Mouse (Mus musculus) neural tube, embryonic 15.5 days (tissue): ENCODE results near the gene Bpifb1. TPM values are rescaled to one million over a fixed set of nuclear protein-coding genes. Genes with fewer than 3 reads are reported as not detected.
"Not testable (repeated sequence)": the region's sequence is repeated elsewhere in the genome, so short reads cannot be mapped to it uniquely, and the experiment has no call there.

Source experiments
- ATAC-seq: fragments of 200-750 bp; cut with Nextera tagmentation; 2 replicates; pipeline ENCODE4 v1.8.0; 2017; ENCODE audit warnings: mild to moderate bottlenecking, moderate TSS enrichment, moderate library complexity; ENCODE audit not compliant: low FRiP score
- H3K27ac ChIP-seq: fragments of 300-500 bp; sonication (generic); replicated peaks from 2 replicates; pipeline ENCODE4 v1.5.1; 2015; ENCODE audit warnings: mild to moderate bottlenecking, inconsistent platforms
- H3K27me3 ChIP-seq: fragments of 300-500 bp; sonication (generic); replicated peaks from 2 replicates; pipeline ENCODE4 v1.6.1; 2015; ENCODE audit warnings: inconsistent platforms
- H3K36me3 ChIP-seq: fragments of 300-500 bp; sonication (generic); 2 replicates; pipeline ENCODE4 v1.6.1; 2015; ENCODE audit warnings: inconsistent platforms
- H3K4me1 ChIP-seq: fragments of 300-500 bp; sonication (generic); 2 replicates; pipeline ENCODE4 v1.6.1; 2015; ENCODE audit warnings: inconsistent platforms
- H3K4me2 ChIP-seq: fragments of 300-500 bp; sonication (generic); 2 replicates; pipeline ENCODE4 v1.6.1; 2015; ENCODE audit warnings: inconsistent platforms, mild to moderate bottlenecking, moderate library complexity
- H3K4me3 ChIP-seq: fragments of 300-500 bp; sonication (generic); replicated peaks from 2 replicates; pipeline ENCODE4 v1.5.1; 2015; ENCODE audit warnings: mild to moderate bottlenecking, inconsistent platforms
- H3K9ac ChIP-seq: fragments of 300-500 bp; sonication (generic); replicated peaks from 2 replicates; pipeline ENCODE4 v1.6.1; 2015; ENCODE audit warnings: mild to moderate bottlenecking, inconsistent platforms
- H3K9me3 ChIP-seq: fragments of 300-500 bp; sonication (generic); replicated peaks from 2 replicates; pipeline ENCODE4 v1.6.1; 2016; ENCODE audit warnings: inconsistent platforms
- WGBS: fragments of 180-500 bp; shearing (Covaris S2); methylation state at CpG from one replicate; pipeline ENCODE4 v1.1.7; 2015; ENCODE audit warnings: mixed read lengths; 5-methylcytosine and 5-hydroxymethylcytosine counted together
- polyA plus RNA-seq: library from polyadenylated mRNA; unstranded; fragments of >200 nt; fragmentation: Nextera tagmentation; extraction: Ambion mirVana; gene quantifications from 2 replicates; pipeline ENCODE4 v1.2.1, GENCODE M21; 2015

The Bpifb1 gene
- polyA plus RNA-seq: 0.24 TPM in 1 of 2 replicates, not detected in the other

DNA sequence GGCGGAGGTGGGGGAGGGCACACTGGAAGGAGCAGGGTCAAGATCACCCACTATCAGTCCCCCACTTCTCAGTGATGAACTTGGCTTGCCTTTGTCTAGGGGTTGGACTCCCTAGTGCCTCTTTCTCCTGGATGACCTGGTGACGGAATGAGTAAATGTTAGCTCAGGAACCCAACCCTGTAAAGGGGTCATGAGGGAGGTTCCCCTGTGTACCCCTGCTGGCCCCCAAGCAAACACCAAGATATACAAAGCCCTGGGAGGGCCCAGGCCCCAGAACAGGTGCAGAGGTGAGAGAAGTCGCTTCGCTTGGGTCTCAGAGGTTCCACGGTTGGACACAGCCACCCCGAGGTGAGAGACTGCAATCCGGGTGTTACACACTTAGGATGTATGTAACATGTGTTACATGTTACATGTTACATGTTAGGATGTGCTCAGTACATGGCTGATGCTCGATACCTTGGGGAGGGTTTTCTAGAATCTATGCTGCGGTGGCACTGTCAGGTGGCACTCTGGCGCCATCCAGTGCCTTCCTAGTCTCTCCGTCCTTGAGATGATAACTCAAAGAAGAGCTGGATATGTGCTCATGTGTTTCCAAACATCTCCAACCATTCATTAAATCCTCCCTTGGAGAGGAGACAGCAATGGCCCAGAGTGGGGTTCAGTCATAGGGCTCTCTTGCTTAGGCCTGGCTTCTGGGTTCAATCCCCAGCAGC, at the start of gene Bpifb1:
TSS of gene Bpifb1 (plus strand) at position 273 of the 713 bp plus-strand sequence.
- ATAC-seq: no peak
- Histone ChIP-seq H3K9ac (no peak within 1 kb of the TSS), H3K36me3 (no peaks in the 10 kb centered on the region), H3K27ac (no peak within 1 kb of the TSS), H3K27me3 (no peaks in the 10 kb centered on the region), H3K4me3 (no peak within 1 kb of the TSS), H3K4me2 (no peak within 1 kb of the TSS), H3K9me3 (no peaks in the 10 kb centered on the region), H3K4me1 (no peaks in the 10 kb centered on the region)
- WGBS: 89% methylated on average over 11 of the region's 11 CpGs

- WGBS: 86% methylated on average over 4 of the region's 4 CpGs
- Histone ChIP-seq H3K9me3 (no peaks in the 10 kb centered on the region), H3K9ac (no peak within 1 kb of the TSS), H3K4me3 (no peak within 1 kb of the TSS), H3K27me3 (no peaks in the 10 kb centered on the region), H3K36me3 (no peaks in the 10 kb centered on the region), H3K4me1 (peaks cover 3% of the 10 kb centered on the region; the same call in 1 of the 2 replicates), H3K27ac (no peak within 1 kb of the TSS), H3K4me2 (no peak within 1 kb of the TSS)
- ATAC-seq: no peak
These were observed 48.0 kb upstream of the Bpifb1 start, which contains the start of gene Bpifa1 for GRCm38 (mm10) chr2:154142580-154142979. TSS of gene Bpifa1 (plus strand) at chr2:154142880.

GRCm38 (mm10) chr2:154143735-154144134, 46.9 kb upstream of the Bpifb1 start:
- no peaks in the 10 kb centered on the region for H3K27me3 ChIP-seq
- WGBS: 64% methylated on average over 3 of the region's 3 CpGs
- no peak overlapping the region for H3K27ac ChIP-seq
- H3K4me3 ChIP-seq: no peak overlapping the region
- peaks cover 3% of the 10 kb centered on the region; the same call in 1 of the 2 replicates for H3K4me1 ChIP-seq
- H3K4me2 ChIP-seq: no peak overlapping the region
- H3K36me3 ChIP-seq: no peaks in the 10 kb centered on the region
- H3K9ac ChIP-seq: no peak overlapping the region
- H3K9me3 ChIP-seq: no peaks in the 10 kb centered on the region
- ATAC-seq: no peak

GRCm38 (mm10) chr2:154147496-154147895, 43.1 kb upstream of the Bpifb1 start:
- no peaks in the 10 kb centered on the region for H3K9me3 ChIP-seq
- peaks cover 3% of the 10 kb centered on the region; the same call in 1 of the 2 replicates for H3K4me1 ChIP-seq
- 86% methylated on average over 4 of the region's 4 CpGs for WGBS

GRCm38 (mm10) chr2:154158433-154158832, 32.2 kb upstream of the Bpifb1 start:
- Histone ChIP-seq H3K36me3 (no peaks in the 10 kb centered on the region), H3K9me3 (no peaks in the 10 kb centered on the region), H3K4me1 (no peaks in the 10 kb centered on the region), H3K27ac (no peak overlapping the region), H3K4me3 (no peak overlapping the region), H3K27me3 (no peaks in the 10 kb centered on the region), H3K9ac (no peak overlapping the region), H3K4me2 (no peak overlapping the region)
- WGBS: 43% methylated on average over 3 of the region's 3 CpGs
- ATAC-seq: no peak

More at GRCm38 (mm10) chr2:154147496-154147895, 43.1 kb upstream of the Bpifb1 start:
- no peak for ATAC-seq
- Histone ChIP-seq H3K27ac (no peak overlapping the region), H3K36me3 (no peaks in the 10 kb centered on the region), H3K9ac (no peak overlapping the region), H3K4me2 (no peak overlapping the region), H3K27me3 (no peaks in the 10 kb centered on the region), H3K4me3 (no peak overlapping the region)

- ATAC-seq: no peak
These were observed 28.3 kb upstream of the Bpifb1 start, which contains the start of gene Bpifa5 for GRCm38 (mm10) chr2:154162307-154162706. TSS of gene Bpifa5 (plus strand) at chr2:154162607.

DNA sequence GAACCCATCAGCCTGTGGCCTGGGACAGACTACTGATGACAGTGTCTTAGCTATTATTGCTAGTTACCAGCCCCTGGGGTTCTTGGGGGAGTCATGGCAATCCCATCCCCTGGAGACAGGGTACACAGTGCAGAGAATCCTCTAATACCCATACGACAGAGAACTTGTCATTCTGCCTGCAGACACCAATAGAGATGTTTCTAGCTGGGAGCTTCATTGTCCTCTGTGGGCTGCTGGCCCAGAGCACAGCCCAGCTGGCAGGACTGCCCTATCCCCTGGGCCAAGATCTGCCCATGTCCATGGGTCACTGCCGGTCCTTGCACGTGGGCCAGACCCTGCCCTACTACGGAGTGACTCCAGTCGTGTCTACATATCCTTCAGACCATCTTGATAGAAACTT, 27.3 kb upstream of the Bpifb1 start:
- 85% methylated on average over 5 of the region's 5 CpGs for WGBS
- Histone ChIP-seq H3K27me3 (no peaks in the 10 kb centered on the region), H3K27ac (no peak overlapping the region), H3K9me3 (no peaks in the 10 kb centered on the region), H3K9ac (no peak overlapping the region), H3K4me1 (no peaks in the 10 kb centered on the region), H3K4me2 (no peak overlapping the region), H3K4me3 (no peak overlapping the region), H3K36me3 (no peaks in the 10 kb centered on the region)
- ATAC-seq: no peak

More at GRCm38 (mm10) chr2:154162307-154162706, 28.3 kb upstream of the Bpifb1 start, which contains the start of gene Bpifa5:
- 85% methylated on average over 8 of the region's 8 CpGs for WGBS
- no peak within 1 kb of the TSS for H3K9ac ChIP-seq
- no peaks in the 10 kb centered on the region for H3K9me3 ChIP-seq
- H3K4me3 ChIP-seq: no peak within 1 kb of the TSS
- no peak within 1 kb of the TSS for H3K4me2 ChIP-seq
- H3K36me3 ChIP-seq: no peaks in the 10 kb centered on the region
- no peak within 1 kb of the TSS for H3K27ac ChIP-seq
- no peaks in the 10 kb centered on the region for H3K4me1 ChIP-seq
- H3K27me3 ChIP-seq: no peaks in the 10 kb centered on the region

GRCm38 (mm10) chr2:154169172-154169571, 21.4 kb upstream of the Bpifb1 start:
- no peak overlapping the region for H3K4me2 ChIP-seq
- H3K36me3 ChIP-seq: no peaks in the 10 kb centered on the region
- 65% methylated on average over 3 of the region's 3 CpGs for WGBS
- H3K27me3 ChIP-seq: no peaks in the 10 kb centered on the region
- no peaks in the 10 kb centered on the region for H3K4me1 ChIP-seq
- no peak overlapping the region for H3K27ac ChIP-seq
- no peak overlapping the region for H3K9ac ChIP-seq
- no peak overlapping the region for H3K4me3 ChIP-seq
- no peak for ATAC-seq
- no peaks in the 10 kb centered on the region for H3K9me3 ChIP-seq

DNA sequence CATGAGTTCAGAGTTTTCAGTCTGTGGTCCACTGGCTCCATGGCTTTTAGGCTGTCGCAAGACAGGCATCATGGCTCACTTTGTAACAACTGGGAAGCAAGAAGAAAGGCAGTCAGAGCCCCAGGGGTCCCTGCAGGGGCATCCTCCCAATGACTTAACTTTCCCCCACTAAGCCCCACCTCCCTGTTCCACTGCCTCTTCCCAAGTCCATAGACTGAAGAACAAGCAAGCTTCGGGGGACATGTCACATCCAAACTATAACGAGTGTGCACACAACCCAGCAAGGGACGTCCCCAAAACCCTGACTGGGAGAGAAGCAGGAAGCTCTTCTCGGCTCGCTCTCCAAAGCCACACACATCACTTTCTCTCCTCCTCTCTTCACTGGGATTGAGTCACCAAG, 19.0 kb upstream of the Bpifb1 start:
- H3K4me3 ChIP-seq: no peak overlapping the region
- H3K27ac ChIP-seq: no peak overlapping the region
- no peaks in the 10 kb centered on the region for H3K4me1 ChIP-seq
- H3K4me2 ChIP-seq: no peak overlapping the region
- H3K9ac ChIP-seq: no peak overlapping the region
- ATAC-seq: no peak
- 77% methylated on average over 6 of the region's 6 CpGs for WGBS
- H3K36me3 ChIP-seq: no peaks in the 10 kb centered on the region
- no peaks in the 10 kb centered on the region for H3K9me3 ChIP-seq
- H3K27me3 ChIP-seq: no peaks in the 10 kb centered on the region

- Histone ChIP-seq H3K4me2 (no peak overlapping the region), H3K4me3 (no peak overlapping the region), H3K27ac (no peak overlapping the region), H3K36me3 (no peaks in the 10 kb centered on the region), H3K4me1 (no peaks in the 10 kb centered on the region), H3K9me3 (no peaks in the 10 kb centered on the region), H3K9ac (no peak overlapping the region), H3K27me3 (no peaks in the 10 kb centered on the region)
- WGBS: 64% methylated on average over 1 of the region's 1 CpGs
- no peak for ATAC-seq
These were observed 17.3 kb upstream of the Bpifb1 start for GRCm38 (mm10) chr2:154173313-154173712.

DNA sequence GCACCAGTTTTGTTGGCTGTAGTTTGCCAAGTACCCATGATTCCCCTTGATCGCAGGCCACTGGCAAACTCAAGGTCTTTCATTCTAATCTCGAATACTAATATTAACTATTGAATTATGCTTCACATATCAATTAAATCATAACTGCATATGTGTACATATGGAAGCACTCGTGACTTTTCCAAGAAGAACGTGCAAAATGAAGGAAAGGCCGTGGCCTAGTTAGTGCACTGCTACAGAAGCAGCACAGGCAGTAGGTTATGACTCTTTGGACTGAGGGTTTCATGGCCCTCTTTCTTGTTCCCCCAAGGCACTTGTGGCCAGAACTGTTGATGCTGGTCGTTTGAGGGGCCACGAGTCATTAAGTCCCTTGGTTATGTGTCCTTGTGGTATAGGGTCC, 8.7 kb upstream of the Bpifb1 start:
- not testable (repeated sequence) for H3K4me1 ChIP-seq, H3K4me2 ChIP-seq, ATAC-seq, H3K4me3 ChIP-seq, H3K27me3 ChIP-seq, H3K27ac ChIP-seq, H3K9ac ChIP-seq, H3K36me3 ChIP-seq, H3K9me3 ChIP-seq
- 81% methylated on average over 7 of the region's 7 CpGs for WGBS

GRCm38 (mm10) chr2:154183061-154183460, 7.6 kb upstream of the Bpifb1 start:
- not testable (repeated sequence) for H3K4me3 ChIP-seq, H3K9ac ChIP-seq, H3K36me3 ChIP-seq, H3K4me1 ChIP-seq, H3K27me3 ChIP-seq, H3K4me2 ChIP-seq, H3K9me3 ChIP-seq, H3K27ac ChIP-seq, ATAC-seq
- 76% methylated on average over 4 of the region's 4 CpGs for WGBS
